Mouse (Mus musculus): ENCODE measurements around the gene Nt5c1a. TPM values are rescaled to one million over a fixed set of nuclear protein-coding genes. Genes with fewer than 3 reads are reported as not detected.
A peak's percentile ranks its signal among the peaks of the same experiment; 100 is the strongest.

The Nt5c1a gene
- polyA plus RNA-seq, 1 experiment, result not detected

- no peak overlapping the region for H3K27ac ChIP-seq (ENCODE audit: insufficient read depth, low read depth, low read length)
- H3K36me3 ChIP-seq (ENCODE audit: control insufficient read depth, insufficient read depth, low read length), result no peaks in the 10 kb centered on the region
- WGBS, result 72% methylated on average over 7 of the region's 7 CpGs
- no peak overlapping the region for H3K4me3 ChIP-seq (ENCODE audit: low read depth, low read length)
- no peaks in the 10 kb centered on the region for H3K27me3 ChIP-seq (ENCODE audit: control insufficient read depth, insufficient read depth, low read length)
- H3K4me1 ChIP-seq (ENCODE audit: control insufficient read depth, insufficient read depth, insufficient read length, low read length), result no peaks in the 10 kb centered on the region
- no peak for TF ChIP-seq CTCF (IDR thresholded peaks at IDR 0.05; ENCODE audit: extremely low read depth, insufficient read length, insufficient replicate concordance, low read depth, low read length)
- no peak for TF ChIP-seq POLR2A (IDR thresholded peaks at IDR 0.05; ENCODE audit: low read depth, low read length)
These were observed 47.8 kb downstream of the Nt5c1a start for GRCm38 (mm10) chr4:123248971-123249567.

GRCm38 (mm10) chr4:123252214-123252613 lies 50.9 kb downstream of the Nt5c1a start:
- H3K27ac ChIP-seq (ENCODE audit: insufficient read depth, low read depth, low read length), result no peak overlapping the region
- no peaks in the 10 kb centered on the region for H3K36me3 ChIP-seq (ENCODE audit: control insufficient read depth, insufficient read depth, low read length)
- WGBS, result 76% methylated on average over 5 of the region's 5 CpGs

GRCm38 (mm10) chr4:123254617-123255016 lies 53.3 kb downstream of the Nt5c1a start:
- WGBS, result 8% methylated on average over 5 of the region's 5 CpGs
- Histone ChIP-seq H3K4me1 (ENCODE audit: control insufficient read depth, insufficient read depth, insufficient read length, low read length) (no peaks in the 10 kb centered on the region), H3K27ac (ENCODE audit: insufficient read depth, low read depth, low read length) (no peak overlapping the region), H3K36me3 (ENCODE audit: control insufficient read depth, insufficient read depth, low read length) (no peaks in the 10 kb centered on the region), H3K4me3 (ENCODE audit: low read depth, low read length) (no peak overlapping the region), H3K27me3 (ENCODE audit: control insufficient read depth, insufficient read depth, low read length) (no peaks in the 10 kb centered on the region)
- TF ChIP-seq POLR2A (IDR thresholded peaks at IDR 0.05; ENCODE audit: low read depth, low read length), result no peak
- peak; percentile 28; the same call in 1 of the 2 replicates for TF ChIP-seq CTCF (IDR thresholded peaks at IDR 0.05; ENCODE audit: extremely low read depth, insufficient read length, insufficient replicate concordance, low read depth, low read length)

More at GRCm38 (mm10) chr4:123252214-123252613, 50.9 kb downstream of the Nt5c1a start:
- TF ChIP-seq CTCF (IDR thresholded peaks at IDR 0.05; ENCODE audit: extremely low read depth, insufficient read length, insufficient replicate concordance, low read depth, low read length), result no peak
- TF ChIP-seq POLR2A (IDR thresholded peaks at IDR 0.05; ENCODE audit: low read depth, low read length), result no peak
- Histone ChIP-seq H3K4me3 (ENCODE audit: low read depth, low read length) (no peak overlapping the region), H3K27me3 (ENCODE audit: control insufficient read depth, insufficient read depth, low read length) (no peaks in the 10 kb centered on the region), H3K4me1 (ENCODE audit: control insufficient read depth, insufficient read depth, insufficient read length, low read length) (no peaks in the 10 kb centered on the region)

- H3K27me3 ChIP-seq (ENCODE audit: control insufficient read depth, insufficient read depth, low read length), result no peaks in the 10 kb centered on the region
- no peak overlapping the region for H3K27ac ChIP-seq (ENCODE audit: insufficient read depth, low read depth, low read length)
- no peak overlapping the region for H3K4me3 ChIP-seq (ENCODE audit: low read depth, low read length)
- 29% methylated on average over 8 of the region's 8 CpGs for WGBS
- TF ChIP-seq POLR2A (IDR thresholded peaks at IDR 0.05; ENCODE audit: low read depth, low read length) (no peak), CTCF (IDR thresholded peaks at IDR 0.05; ENCODE audit: extremely low read depth, insufficient read length, insufficient replicate concordance, low read depth, low read length) (no peak)
- H3K36me3 ChIP-seq (ENCODE audit: control insufficient read depth, insufficient read depth, low read length), result no peaks in the 10 kb centered on the region
- H3K4me1 ChIP-seq (ENCODE audit: control insufficient read depth, insufficient read depth, insufficient read length, low read length), result peaks cover 2% of the 10 kb centered on the region; the same call in 1 of the 2 replicates
These were observed 58.9 kb downstream of the Nt5c1a start for GRCm38 (mm10) chr4:123260071-123260746.

- H3K27ac ChIP-seq (ENCODE audit: insufficient read depth, low read depth, low read length), result peak within 1 kb of the TSS; percentile 68
- WGBS, result 43% methylated on average over 5 of the region's 5 CpGs
- no peaks in the 10 kb centered on the region for H3K36me3 ChIP-seq (ENCODE audit: control insufficient read depth, insufficient read depth, low read length)
- H3K4me3 ChIP-seq (ENCODE audit: low read depth, low read length), result no peak within 1 kb of the TSS
- TF ChIP-seq POLR2A (IDR thresholded peaks at IDR 0.05; ENCODE audit: low read depth, low read length), result no peak
- no peak for TF ChIP-seq CTCF (IDR thresholded peaks at IDR 0.05; ENCODE audit: extremely low read depth, insufficient read length, insufficient replicate concordance, low read depth, low read length)
- H3K4me1 ChIP-seq (ENCODE audit: control insufficient read depth, insufficient read depth, insufficient read length, low read length), result peaks cover 2% of the 10 kb centered on the region; the same call in 1 of the 2 replicates
- no peaks in the 10 kb centered on the region for H3K27me3 ChIP-seq (ENCODE audit: control insufficient read depth, insufficient read depth, low read length)
These were observed 60.6 kb downstream of the Nt5c1a start, which contains the start of gene Pabpc4 for GRCm38 (mm10) chr4:123261721-123262401. Pabpc4 (plus strand) TSS chr4:123262351.

Other genes starting within 250 kb of the Nt5c1a start
- 23.8 and 28.0 TPM in 2 replicates for gene Mfsd2a, start 240.3 kb upstream of the Nt5c1a start, polyA plus RNA-seq (2012; rRNA removed)
- 3.0 and 7.1 TPM in 2 replicates for gene Mycl, start 205.9 kb upstream of the Nt5c1a start, polyA plus RNA-seq (2012; rRNA removed)
- 2.5 and 2.7 TPM in 2 replicates for gene Trit1, start 184.9 kb upstream of the Nt5c1a start, polyA plus RNA-seq (2012; rRNA removed)
- gene Bmp8b, start 96.3 kb upstream of the Nt5c1a start, polyA plus RNA-seq (2012; rRNA removed), result 2.0 and 19.3 TPM in 2 replicates
- gene Oxct2b, start 85.2 kb upstream of the Nt5c1a start, polyA plus RNA-seq (2012; rRNA removed), result 0.08 and 1.4 TPM in 2 replicates
- gene Ppie, start 61.6 kb upstream of the Nt5c1a start, polyA plus RNA-seq (2012; rRNA removed), result 5.0 and 10.7 TPM in 2 replicates
- 0.20 and 0.53 TPM in 2 replicates for gene Hpcal4, start 18.3 kb upstream of the Nt5c1a start, polyA plus RNA-seq (2012; rRNA removed)
- 1.3 TPM in 2 replicates for gene Heyl, start 32.1 kb downstream of the Nt5c1a start, polyA plus RNA-seq (2012; rRNA removed)
- gene Pabpc4, start 60.8 kb downstream of the Nt5c1a start, polyA plus RNA-seq (2012; rRNA removed), result 125 and 133 TPM in 2 replicates
- gene Oxct2a, start 122.1 kb downstream of the Nt5c1a start, polyA plus RNA-seq (2012; rRNA removed), result 1.1 and 3.4 TPM in 2 replicates
- gene Bmp8a, start 141.7 kb downstream of the Nt5c1a start, polyA plus RNA-seq (2012; rRNA removed), result 23.9 and 72.2 TPM in 2 replicates

Measured in small intestine, adult 2 months (tissue).